Mouse (Mus musculus): ENCODE data around the gene Rps24. TPM values are rescaled to one million over a fixed set of nuclear protein-coding genes. Genes with fewer than 3 reads are reported as not detected.

The Rps24 gene
- polyA plus RNA-seq, 1 experiment: 1,252 TPM

- TF ChIP-seq POLR2A (IDR thresholded peaks at IDR 0.05; ENCODE audit: control insufficient read depth, low read depth, low read length) (no peak), CTCF (IDR thresholded peaks at IDR 0.05; ENCODE audit: control insufficient read depth, insufficient read depth, insufficient replicate concordance, low read depth, low read length) (no peak)
- H3K36me3 ChIP-seq (ENCODE audit: control insufficient read depth, insufficient read depth, low read length): peaks cover 6% of the 10 kb centered on the region
- H3K4me3 ChIP-seq (ENCODE audit: control insufficient read depth, low read depth, low read length): peak overlapping the region; percentile 90
- peak overlapping the region; percentile 64; the same call in 1 of the 2 replicates for H3K27ac ChIP-seq (ENCODE audit: control insufficient read depth, insufficient read depth, low read depth, low read length)
- no peaks in the 10 kb centered on the region for H3K27me3 ChIP-seq (ENCODE audit: control insufficient read depth, insufficient read depth, low read length)
- peaks cover 2% of the 10 kb centered on the region for H3K4me1 ChIP-seq (ENCODE audit: control insufficient read depth, insufficient read depth, low read length)
These were observed 4.5 kb downstream of the Rps24 start for GRCm38 (mm10) chr14:24491266-24491981.

- Histone ChIP-seq H3K27me3 (ENCODE audit: control insufficient read depth, insufficient read depth, low read length) (no peaks in the 10 kb centered on the region), H3K36me3 (ENCODE audit: control insufficient read depth, insufficient read depth, low read length) (peaks cover 6% of the 10 kb centered on the region), H3K4me3 (ENCODE audit: control insufficient read depth, low read depth, low read length) (peak overlapping the region; percentile 55), H3K27ac (ENCODE audit: control insufficient read depth, insufficient read depth, low read depth, low read length) (no peak overlapping the region), H3K4me1 (ENCODE audit: control insufficient read depth, insufficient read depth, low read length) (peaks cover 2% of the 10 kb centered on the region)
- no peak for TF ChIP-seq CTCF (IDR thresholded peaks at IDR 0.05; ENCODE audit: control insufficient read depth, insufficient read depth, insufficient replicate concordance, low read depth, low read length)
- no peak for TF ChIP-seq POLR2A (IDR thresholded peaks at IDR 0.05; ENCODE audit: control insufficient read depth, low read depth, low read length)
These were observed 6.3 kb downstream of the Rps24 start for GRCm38 (mm10) chr14:24493256-24493655.

GRCm38 (mm10) chr14:24496507-24496906 is 9.6 kb downstream of the Rps24 start:
- Histone ChIP-seq H3K4me1 (ENCODE audit: control insufficient read depth, insufficient read depth, low read length) (no peaks in the 10 kb centered on the region; the same call in none of the 2 replicates), H3K36me3 (ENCODE audit: control insufficient read depth, insufficient read depth, low read length) (peaks cover 6% of the 10 kb centered on the region)
- TF ChIP-seq POLR2A (IDR thresholded peaks at IDR 0.05; ENCODE audit: control insufficient read depth, low read depth, low read length) (no peak), CTCF (IDR thresholded peaks at IDR 0.05; ENCODE audit: control insufficient read depth, insufficient read depth, insufficient replicate concordance, low read depth, low read length) (no peak)

GRCm38 (mm10) chr14:24497443-24497842 is 10.5 kb downstream of the Rps24 start:
- H3K36me3 ChIP-seq (ENCODE audit: control insufficient read depth, insufficient read depth, low read length): peaks cover 3% of the 10 kb centered on the region
- no peak overlapping the region for H3K4me3 ChIP-seq (ENCODE audit: control insufficient read depth, low read depth, low read length)
- H3K4me1 ChIP-seq (ENCODE audit: control insufficient read depth, insufficient read depth, low read length): no peaks in the 10 kb centered on the region; the same call in none of the 2 replicates
- no peak overlapping the region for H3K27ac ChIP-seq (ENCODE audit: control insufficient read depth, insufficient read depth, low read depth, low read length)
- H3K27me3 ChIP-seq (ENCODE audit: control insufficient read depth, insufficient read depth, low read length): no peaks in the 10 kb centered on the region
- TF ChIP-seq POLR2A (IDR thresholded peaks at IDR 0.05; ENCODE audit: control insufficient read depth, low read depth, low read length): no peak
- no peak for TF ChIP-seq CTCF (IDR thresholded peaks at IDR 0.05; ENCODE audit: control insufficient read depth, insufficient read depth, insufficient replicate concordance, low read depth, low read length)

More at GRCm38 (mm10) chr14:24496507-24496906, 9.6 kb downstream of the Rps24 start:
- Histone ChIP-seq H3K27me3 (ENCODE audit: control insufficient read depth, insufficient read depth, low read length) (no peaks in the 10 kb centered on the region), H3K27ac (ENCODE audit: control insufficient read depth, insufficient read depth, low read depth, low read length) (no peak overlapping the region), H3K4me3 (ENCODE audit: control insufficient read depth, low read depth, low read length) (no peak overlapping the region)

- peaks cover 2% of the 10 kb centered on the region for H3K36me3 ChIP-seq (ENCODE audit: control insufficient read depth, insufficient read depth, low read length)
- no peak overlapping the region for H3K27ac ChIP-seq (ENCODE audit: control insufficient read depth, insufficient read depth, low read depth, low read length)
- H3K4me3 ChIP-seq (ENCODE audit: control insufficient read depth, low read depth, low read length): no peak overlapping the region
- TF ChIP-seq POLR2A (IDR thresholded peaks at IDR 0.05; ENCODE audit: control insufficient read depth, low read depth, low read length): no peak
- TF ChIP-seq CTCF (IDR thresholded peaks at IDR 0.05; ENCODE audit: control insufficient read depth, insufficient read depth, insufficient replicate concordance, low read depth, low read length): no peak
- no peaks in the 10 kb centered on the region for H3K27me3 ChIP-seq (ENCODE audit: control insufficient read depth, insufficient read depth, low read length)
- H3K4me1 ChIP-seq (ENCODE audit: control insufficient read depth, insufficient read depth, low read length): no peaks in the 10 kb centered on the region
These were observed 11.8 kb downstream of the Rps24 start for GRCm38 (mm10) chr14:24498561-24499255.

GRCm38 (mm10) chr14:24499478-24499877 is 12.6 kb downstream of the Rps24 start:
- no peak overlapping the region for H3K4me3 ChIP-seq (ENCODE audit: control insufficient read depth, low read depth, low read length)
- no peak for TF ChIP-seq POLR2A (IDR thresholded peaks at IDR 0.05; ENCODE audit: control insufficient read depth, low read depth, low read length)
- TF ChIP-seq CTCF (IDR thresholded peaks at IDR 0.05; ENCODE audit: control insufficient read depth, insufficient read depth, insufficient replicate concordance, low read depth, low read length): no peak
- H3K27ac ChIP-seq (ENCODE audit: control insufficient read depth, insufficient read depth, low read depth, low read length): no peak overlapping the region
- no peaks in the 10 kb centered on the region for H3K27me3 ChIP-seq (ENCODE audit: control insufficient read depth, insufficient read depth, low read length)
- H3K36me3 ChIP-seq (ENCODE audit: control insufficient read depth, insufficient read depth, low read length): peaks cover 2% of the 10 kb centered on the region
- no peaks in the 10 kb centered on the region for H3K4me1 ChIP-seq (ENCODE audit: control insufficient read depth, insufficient read depth, low read length)

GRCm38 (mm10) chr14:24500091-24500844 is 13.3 kb downstream of the Rps24 start:
- Histone ChIP-seq H3K27me3 (ENCODE audit: control insufficient read depth, insufficient read depth, low read length) (no peaks in the 10 kb centered on the region), H3K27ac (ENCODE audit: control insufficient read depth, insufficient read depth, low read depth, low read length) (no peak overlapping the region), H3K4me1 (ENCODE audit: control insufficient read depth, insufficient read depth, low read length) (no peaks in the 10 kb centered on the region), H3K36me3 (ENCODE audit: control insufficient read depth, insufficient read depth, low read length) (no peaks in the 10 kb centered on the region), H3K4me3 (ENCODE audit: control insufficient read depth, low read depth, low read length) (no peak overlapping the region)
- TF ChIP-seq POLR2A (IDR thresholded peaks at IDR 0.05; ENCODE audit: control insufficient read depth, low read depth, low read length) (no peak), CTCF (IDR thresholded peaks at IDR 0.05; ENCODE audit: control insufficient read depth, insufficient read depth, insufficient replicate concordance, low read depth, low read length) (peak; percentile 58; the same call in 1 of the 2 replicates)

Data from testis, adult 2 months (tissue).